In genomic region chr5:137629906-137630545, GRCm38 (mm10) we compare ENCODE assay signal across 9 mouse cellular contexts. TPM values are rescaled to one million over a fixed set of nuclear protein-coding genes. Genes with fewer than 3 reads are reported as not detected.
DNase-seq lines count a peak whose midpoint lies in the region; ATAC-seq and TF ChIP-seq lines count a peak whose summit lies in the region.
"Had no signal": no experiment of that assay in that cellular context is flagged by ENCODE, and none has a peak within 500 bp of the region (broad histone marks: within the 10 kb centered on the region; RNA-seq: fewer than 3 reads in every experiment).

No protein-coding gene starts in this region.

- DNase-seq in left cerebral cortex, adult 2 months (ENCODE audit: extremely low spot score in 1 of 2, low spot score in 2 of 2) = no peak
- no peak for DNase-seq in left cerebral cortex, adult 9 months (ENCODE audit: low spot score in 2 of 2)
- peak; percentile 72 for DNase-seq in lung, postnatal 25 days (ENCODE audit: low spot score)
- DNase-seq in thymus, postnatal 10 days (ENCODE audit: low spot score in 2 of 2) = peak; percentile 43 to 51
- DNase-seq in cerebellum, postnatal 36 days = no peak
- DNase-seq in embryo, embryonic 10 days (ENCODE audit: low spot score) = no peak

- no peak for TF ChIP-seq POLR2A in embryonic fibroblast, embryonic 13.5 days (IDR thresholded peaks at IDR 0.05; ENCODE audit: low read depth, low read length)

- peaks cover 9% of the 10 kb centered on the region; the same call in 1 of the 2 replicates for H3K4me1 ChIP-seq in embryonic fibroblast, embryonic 13.5 days (ENCODE audit: control insufficient read depth, insufficient read depth, low read length)
- H3K4me1 ChIP-seq in kidney, embryonic 16.5 days (ENCODE audit: insufficient read depth, low read length) = peaks cover 39% of the 10 kb centered on the region

- peak; percentile 44 for ATAC-seq in kidney, embryonic 16.5 days (ENCODE audit: low FRiP score, low TSS enrichment)

- H3K9me3 ChIP-seq in kidney, embryonic 16.5 days (ENCODE audit: low read length) = no peaks in the 10 kb centered on the region

- intact Hi-C loops in left cerebral cortex, adult 2 months (cut with DNase I) = loop anchor here (2.0 kb wide), 1 partner anchor 53 kb away; no protein-coding TSS in a partner anchor

- peak overlapping the region; percentile 89 for H3K4me2 ChIP-seq in kidney, embryonic 16.5 days (replicated peaks; ENCODE audit: low read depth, low read length)

- H3K9ac ChIP-seq in kidney, embryonic 16.5 days (replicated peaks; ENCODE audit: low read length) = peak overlapping the region; percentile 85

- 10% methylated on average over 6 of the region's 6 CpGs for WGBS in kidney, embryonic 16.5 days

- H3K27me3 ChIP-seq in kidney, embryonic 16.5 days (ENCODE audit: insufficient read depth, low read length) = no peaks in the 10 kb centered on the region

- H3K4me3 ChIP-seq in left cerebral cortex, adult 2 months = peak overlapping the region; percentile 100
- H3K4me3 ChIP-seq in embryonic fibroblast, embryonic 13.5 days (ENCODE audit: insufficient read depth, low read length) = peak overlapping the region; percentile 66
- H3K4me3 ChIP-seq in kidney, embryonic 16.5 days (ENCODE audit: low read length) = peak overlapping the region; percentile 83

- peaks cover 12% of the 10 kb centered on the region for H3K36me3 ChIP-seq in kidney, embryonic 16.5 days (ENCODE audit: insufficient read depth, low read length)

- H3K27ac ChIP-seq in left cerebral cortex, adult 2 months = peak overlapping the region; percentile 64
- H3K27ac ChIP-seq in embryonic fibroblast, embryonic 13.5 days (ENCODE audit: insufficient read depth, low read length) = 0 out of 2 replicates have a peak overlapping the region, but pooled peaks have one; percentile 6
- H3K27ac ChIP-seq in kidney, embryonic 16.5 days (ENCODE audit: low read length) = peak overlapping the region; percentile 98

- TF ChIP-seq CTCF in left cerebral cortex, adult 2 months (IDR thresholded peaks at IDR 0.05) = no peak
- no peak for TF ChIP-seq CTCF in embryonic fibroblast, embryonic 13.5 days (IDR thresholded peaks at IDR 0.05; ENCODE audit: borderline replicate concordance, insufficient read depth, low read length)

RNA-seq across cellular contexts. Expression of gene Gm20605, which starts 1.1 kb away (rescaled TPM):
- total RNA-seq in left cerebral cortex, adult 2 months (2021) = 10 to 100 TPM; 11.6 to 12.8 TPM
- polyA plus RNA-seq in embryonic fibroblast, embryonic 13.5 days (2011; ENCODE audit: insufficient read length, low read depth, missing spikeins) = 3.0 and 3.5 TPM in 2 replicates
- polyA plus RNA-seq in kidney, embryonic 16.5 days (2015; fragmentation: Nextera tagmentation; extraction: Ambion mirVana) = 18.4 and 20.9 TPM in 2 replicates

RNA-seq across cellular contexts. Expression of gene Lrch4, which starts 1.1 kb away (rescaled TPM):
- 10 to 100 TPM; 15.9 to 21.2 TPM for total RNA-seq in left cerebral cortex, adult 2 months (2021)
- 17.5 and 29.1 TPM in 2 replicates for polyA plus RNA-seq in embryonic fibroblast, embryonic 13.5 days (2011; ENCODE audit: insufficient read length, low read depth, missing spikeins)
- 39.5 and 51.8 TPM in 2 replicates for polyA plus RNA-seq in kidney, embryonic 16.5 days (2015; fragmentation: Nextera tagmentation; extraction: Ambion mirVana)

RNA-seq across cellular contexts. Expression of gene Fbxo24, which starts 1.2 kb away (rescaled TPM):
- under 1 TPM; 0.23 to 0.42 TPM for total RNA-seq in left cerebral cortex, adult 2 months (2021)
- 0.60 and 0.67 TPM in 2 replicates for polyA plus RNA-seq in embryonic fibroblast, embryonic 13.5 days (2011; ENCODE audit: insufficient read length, low read depth, missing spikeins)
- polyA plus RNA-seq in kidney, embryonic 16.5 days (2015; fragmentation: Nextera tagmentation; extraction: Ambion mirVana) = 0.09 and 0.13 TPM in 2 replicates
- total RNA-seq: common myeloid progenitor, adult 5-6 weeks had no signal

RNA-seq across cellular contexts. Expression of gene Sap25, which starts 11.1 kb away (rescaled TPM):
- 1 to 10 TPM; 4.8 to 7.2 TPM for total RNA-seq in left cerebral cortex, adult 2 months (2021)
- 2.5 and 3.4 TPM in 2 replicates for polyA plus RNA-seq in embryonic fibroblast, embryonic 13.5 days (2011; ENCODE audit: insufficient read length, low read depth, missing spikeins)
- polyA plus RNA-seq in kidney, embryonic 16.5 days (2015; fragmentation: Nextera tagmentation; extraction: Ambion mirVana) = 11.7 and 13.3 TPM in 2 replicates

RNA-seq across cellular contexts. Expression of gene Irs3, which starts 15.5 kb away (rescaled TPM):
- under 1 TPM; 0.14 to 0.29 TPM for total RNA-seq in left cerebral cortex, adult 2 months (2021)
- 0.22 and 0.37 TPM in 2 replicates for polyA plus RNA-seq in embryonic fibroblast, embryonic 13.5 days (2011; ENCODE audit: insufficient read length, low read depth, missing spikeins)
- polyA plus RNA-seq in kidney, embryonic 16.5 days (2015; fragmentation: Nextera tagmentation; extraction: Ambion mirVana) = 0.94 and 1.4 TPM in 2 replicates
- total RNA-seq: common myeloid progenitor, adult 5-6 weeks had no signal

Comparison
In these comparisons a context has a peak if more than half of its experiments do, and no peak if none do; other contexts are left out.
1. DNase-seq: peak in lung, postnatal 25 days (single experiment) and thymus, postnatal 10 days (2 of 2); none in left cerebral cortex, adult 2 months (0 of 2), left cerebral cortex, adult 9 months (0 of 2), cerebellum, postnatal 36 days (0 of 2) and embryo, embryonic 10 days (single experiment).
2. H3K27ac ChIP-seq: peak in every context shown above with its lines; median percentile 98 in kidney, embryonic 16.5 days; 64 in left cerebral cortex, adult 2 months; 6 in embryonic fibroblast, embryonic 13.5 days.
3. Peak in every context shown above with its lines, with median percentiles within 50 percentile points of each other: H3K4me3 ChIP-seq.